Mouse (Mus musculus): ENCODE data around the gene Hist1h2ao. TPM values are rescaled to one million over a fixed set of nuclear protein-coding genes. Genes with fewer than 3 reads are reported as not detected.
"Not testable (repeated sequence)": the region's sequence is repeated elsewhere in the genome, so short reads cannot be mapped to it uniquely, and the experiment has no call there.

Hist1h2ao gene
- polyA plus RNA-seq (2015; fragmentation: Nextera tagmentation; extraction: Ambion mirVana), result 2.1 TPM in 1 of 2 replicates, not detected in the other

- not testable (repeated sequence) for H3K27me3 ChIP-seq (ENCODE audit: insufficient read depth, low read length); H3K4me1 ChIP-seq (ENCODE audit: insufficient read depth, low read length); H3K9me3 ChIP-seq (ENCODE audit: low read length); H3K36me3 ChIP-seq (ENCODE audit: insufficient read depth, low read length); H3K27ac ChIP-seq (ENCODE audit: low read length); H3K4me3 ChIP-seq (ENCODE audit: low read length); H3K4me2 ChIP-seq (replicated peaks; ENCODE audit: low read depth, low read length); H3K9ac ChIP-seq (replicated peaks; ENCODE audit: low read length)
- ATAC-seq (ENCODE audit: low FRiP score, low TSS enrichment), result peak; percentile 98
- no CpG with 5 or more reads among the region's 23 CpGs for WGBS
Observed at GRCm38 (mm10) chr13:21810073-21810472, at the start of gene Hist1h2ao, which contains the start of gene Hist1h2bq. Gene Hist1h2ao, plus strand, starts transcription at chr13:21810465. Gene Hist1h2bq, minus strand, starts transcription at chr13:21810197.

GRCm38 (mm10) chr13:21778814-21779766 lies 31.2 kb upstream of the Hist1h2ao start:
- H3K9me3 ChIP-seq (ENCODE audit: low read length), result no peaks in the 10 kb centered on the region
- no peaks in the 10 kb centered on the region for H3K36me3 ChIP-seq (ENCODE audit: insufficient read depth, low read length)
- peak overlapping the region; percentile 94 for H3K9ac ChIP-seq (replicated peaks; ENCODE audit: low read length)
- H3K27ac ChIP-seq (ENCODE audit: low read length), result peak overlapping the region; percentile 98
- WGBS, result 4% methylated on average over 33 of the region's 33 CpGs
- peak; percentile 87 for ATAC-seq (ENCODE audit: low FRiP score, low TSS enrichment)
- H3K4me1 ChIP-seq (ENCODE audit: insufficient read depth, low read length), result peaks cover 30% of the 10 kb centered on the region
- H3K4me3 ChIP-seq (ENCODE audit: low read length), result peak overlapping the region; percentile 69
- no peaks in the 10 kb centered on the region for H3K27me3 ChIP-seq (ENCODE audit: insufficient read depth, low read length)
- peak overlapping the region; percentile 73 for H3K4me2 ChIP-seq (replicated peaks; ENCODE audit: low read depth, low read length)

- WGBS, result under 1% methylated on average over 44 of the region's 44 CpGs
- Histone ChIP-seq H3K27me3 (ENCODE audit: insufficient read depth, low read length) (no peaks in the 10 kb centered on the region), H3K4me3 (ENCODE audit: low read length) (peak within 1 kb of the TSS; percentile 69), H3K4me2 (replicated peaks; ENCODE audit: low read depth, low read length) (peak within 1 kb of the TSS; percentile 73), H3K4me1 (ENCODE audit: insufficient read depth, low read length) (peaks cover 36% of the 10 kb centered on the region), H3K9me3 (ENCODE audit: low read length) (no peaks in the 10 kb centered on the region), H3K36me3 (ENCODE audit: insufficient read depth, low read length) (no peaks in the 10 kb centered on the region), H3K27ac (ENCODE audit: low read length) (peak within 1 kb of the TSS; percentile 98), H3K9ac (replicated peaks; ENCODE audit: low read length) (peak within 1 kb of the TSS; percentile 94)
- peak; percentile 67 for ATAC-seq (ENCODE audit: low FRiP score, low TSS enrichment)
Observed at GRCm38 (mm10) chr13:21779767-21780731, 30.2 kb upstream of the Hist1h2ao start, which contains the start of gene Hist1h1b. Gene Hist1h1b, minus strand, starts transcription at chr13:21780625.

- ATAC-seq (ENCODE audit: low FRiP score, low TSS enrichment), result no peak
- no peaks in the 10 kb centered on the region for H3K9me3 ChIP-seq (ENCODE audit: low read length)
- H3K36me3 ChIP-seq (ENCODE audit: insufficient read depth, low read length), result no peaks in the 10 kb centered on the region
- H3K4me2 ChIP-seq (replicated peaks; ENCODE audit: low read depth, low read length), result peak overlapping the region; percentile 73
- WGBS, result 48% methylated on average over 6 of the region's 6 CpGs
- H3K27me3 ChIP-seq (ENCODE audit: insufficient read depth, low read length), result no peaks in the 10 kb centered on the region
- peak overlapping the region; percentile 69 for H3K4me3 ChIP-seq (ENCODE audit: low read length)
- peak overlapping the region; percentile 98 for H3K27ac ChIP-seq (ENCODE audit: low read length)
- peak overlapping the region; percentile 94 for H3K9ac ChIP-seq (replicated peaks; ENCODE audit: low read length)
- peaks cover 42% of the 10 kb centered on the region for H3K4me1 ChIP-seq (ENCODE audit: insufficient read depth, low read length)
Observed at GRCm38 (mm10) chr13:21781021-21781555, 29.2 kb upstream of the Hist1h2ao start.

- no peaks in the 10 kb centered on the region for H3K27me3 ChIP-seq (ENCODE audit: insufficient read depth, low read length)
- no peaks in the 10 kb centered on the region for H3K9me3 ChIP-seq (ENCODE audit: low read length)
- no peak overlapping the region for H3K4me3 ChIP-seq (ENCODE audit: low read length)
- H3K36me3 ChIP-seq (ENCODE audit: insufficient read depth, low read length), result no peaks in the 10 kb centered on the region
- ATAC-seq (ENCODE audit: low FRiP score, low TSS enrichment), result no peak
- no peak overlapping the region for H3K9ac ChIP-seq (replicated peaks; ENCODE audit: low read length)
- no peak overlapping the region for H3K4me2 ChIP-seq (replicated peaks; ENCODE audit: low read depth, low read length)
- 91% methylated on average over 1 of the region's 1 CpGs for WGBS
- 0 out of 2 replicates have a peak overlapping the region, but pooled peaks have one; percentile 43 for H3K27ac ChIP-seq (ENCODE audit: low read length)
- peaks cover 44% of the 10 kb centered on the region for H3K4me1 ChIP-seq (ENCODE audit: insufficient read depth, low read length)
Observed at GRCm38 (mm10) chr13:21781639-21782038, 28.6 kb upstream of the Hist1h2ao start.

GRCm38 (mm10) chr13:21782361-21783254 lies 27.7 kb upstream of the Hist1h2ao start:
- H3K36me3 ChIP-seq (ENCODE audit: insufficient read depth, low read length); H3K9me3 ChIP-seq (ENCODE audit: low read length); H3K27me3 ChIP-seq (ENCODE audit: insufficient read depth, low read length); ATAC-seq (ENCODE audit: low FRiP score, low TSS enrichment): not testable (repeated sequence)
- H3K27ac ChIP-seq (ENCODE audit: low read length), result peak overlapping the region; percentile 94
- under 1% methylated on average over 14 of the region's 35 CpGs for WGBS
- H3K4me1 ChIP-seq (ENCODE audit: insufficient read depth, low read length), result peaks cover 44% of the 10 kb centered on the region
- H3K4me2 ChIP-seq (replicated peaks; ENCODE audit: low read depth, low read length), result peak overlapping the region; percentile 63
- H3K4me3 ChIP-seq (ENCODE audit: low read length), result peak overlapping the region; percentile 50
- peak overlapping the region; percentile 77 for H3K9ac ChIP-seq (replicated peaks; ENCODE audit: low read length)

GRCm38 (mm10) chr13:21783255-21783617 lies 27.0 kb upstream of the Hist1h2ao start, which contains the start of gene Hist1h3i:
Gene Hist1h3i, minus strand, starts transcription at chr13:21783370.
- Histone ChIP-seq H3K9ac (replicated peaks; ENCODE audit: low read length) (peak within 1 kb of the TSS; percentile 77), H3K27ac (ENCODE audit: low read length) (peak within 1 kb of the TSS; percentile 94), H3K27me3 (ENCODE audit: insufficient read depth, low read length) (no peaks in the 10 kb centered on the region), H3K9me3 (ENCODE audit: low read length) (no peaks in the 10 kb centered on the region), H3K36me3 (ENCODE audit: insufficient read depth, low read length) (no peaks in the 10 kb centered on the region), H3K4me2 (replicated peaks; ENCODE audit: low read depth, low read length) (peak within 1 kb of the TSS; percentile 63), H3K4me1 (ENCODE audit: insufficient read depth, low read length) (peaks cover 45% of the 10 kb centered on the region), H3K4me3 (ENCODE audit: low read length) (peak within 1 kb of the TSS; percentile 50)
- peak; percentile 66 for ATAC-seq (ENCODE audit: low FRiP score, low TSS enrichment)
- 0% methylated on average over 13 of the region's 20 CpGs for WGBS

GRCm38 (mm10) chr13:21783734-21784161 lies 26.5 kb upstream of the Hist1h2ao start:
- peaks cover 43% of the 10 kb centered on the region for H3K4me1 ChIP-seq (ENCODE audit: insufficient read depth, low read length)
- peak overlapping the region; percentile 91 for H3K27ac ChIP-seq (ENCODE audit: low read length)
- 1% methylated on average over 9 of the region's 9 CpGs for WGBS
- no peak for ATAC-seq (ENCODE audit: low FRiP score, low TSS enrichment)
- no peaks in the 10 kb centered on the region for H3K27me3 ChIP-seq (ENCODE audit: insufficient read depth, low read length)
- no peaks in the 10 kb centered on the region for H3K9me3 ChIP-seq (ENCODE audit: low read length)
- no peaks in the 10 kb centered on the region for H3K36me3 ChIP-seq (ENCODE audit: insufficient read depth, low read length)
- peak overlapping the region; percentile 51 for H3K4me2 ChIP-seq (replicated peaks; ENCODE audit: low read depth, low read length)
- H3K9ac ChIP-seq (replicated peaks; ENCODE audit: low read length), result peak overlapping the region; percentile 63
- H3K4me3 ChIP-seq (ENCODE audit: low read length), result peak overlapping the region; percentile 50
